ENCODE assay signal across 9 mouse cellular contexts in genomic region chr8:107560820-107561536, GRCm38 (mm10). TPM values are rescaled to one million over a fixed set of nuclear protein-coding genes. Genes with fewer than 3 reads are reported as not detected.
A peak's percentile ranks its signal among the peaks of the same experiment; 100 is the strongest.
DNase-seq lines count a peak whose midpoint lies in the region; ATAC-seq and TF ChIP-seq lines count a peak whose summit lies in the region.
"Had no signal": no experiment of that assay in that cellular context is flagged by ENCODE, and none has a peak within 500 bp of the region (broad histone marks: within the 10 kb centered on the region; RNA-seq: fewer than 3 reads in every experiment).

No protein-coding gene starts in this region.

- H3K4me1 ChIP-seq in kidney, embryonic 15.5 days, result peaks cover 48% of the 10 kb centered on the region
- H3K4me1 ChIP-seq in brown adipose tissue, adult 24 weeks (ENCODE audit: control insufficient read depth, insufficient read depth, insufficient read length, low read length), result peaks cover 4% of the 10 kb centered on the region; the same call in 1 of the 2 replicates
- no peaks in the 10 kb centered on the region for H3K4me1 ChIP-seq in intestine, postnatal 0 days (replicated peaks; ENCODE audit: control insufficient read depth, insufficient read depth, low read length)

- TF ChIP-seq CTCF in intestine, postnatal 0 days (IDR thresholded peaks at IDR 0.05; ENCODE audit: low read depth), result no peak

- 0 out of 2 replicates have a peak overlapping the region, but pooled peaks have one; percentile 5 for H3K4me3 ChIP-seq in kidney, embryonic 15.5 days (replicated peaks)
- H3K4me3 ChIP-seq in brown adipose tissue, adult 24 weeks (ENCODE audit: insufficient read depth, low read depth, low read length), result peak overlapping the region; percentile 36
- no peak overlapping the region for H3K4me3 ChIP-seq in intestine, postnatal 0 days (ENCODE audit: low read depth, low read length)
- H3K4me3 ChIP-seq: midbrain, embryonic 12.5 days had no signal

- peak overlapping the region; percentile 38 for H3K4me2 ChIP-seq in kidney, embryonic 15.5 days
- H3K4me2 ChIP-seq in intestine, postnatal 0 days (replicated peaks; ENCODE audit: low read depth), result peak overlapping the region; percentile 32
- H3K4me2 ChIP-seq: midbrain, embryonic 12.5 days had no signal

- no peak overlapping the region for H3K9ac ChIP-seq in kidney, embryonic 15.5 days
- no peak overlapping the region for H3K9ac ChIP-seq in intestine, postnatal 0 days (ENCODE audit: low read depth, low read length)
- H3K9ac ChIP-seq: midbrain, embryonic 12.5 days had no signal

- WGBS in kidney, embryonic 15.5 days, result 27% methylated on average over 16 of the region's 16 CpGs
- WGBS in intestine, postnatal 0 days, result 60% methylated on average over 16 of the region's 16 CpGs

- DNase-seq in kidney, postnatal 36 days, result no peak
- DNase-seq in mesoderm, embryonic 11.5 days (ENCODE audit: low read depth, low spot score), result peak; percentile 45
- DNase-seq in layer of hippocampus, adult 8-10 months (ENCODE audit: low spot score in 2 of 2), result no peak
- DNase-seq in cerebellum, postnatal 4 days (ENCODE audit: low spot score in 2 of 2), result no peak
- DNase-seq in right cerebral cortex, adult 18-20 months, result no peak

- no peaks in the 10 kb centered on the region for H3K9me3 ChIP-seq in kidney, embryonic 15.5 days (replicated peaks)
- no peaks in the 10 kb centered on the region for H3K9me3 ChIP-seq in intestine, postnatal 0 days (ENCODE audit: control insufficient read depth)
- H3K9me3 ChIP-seq: midbrain, embryonic 12.5 days had no signal

- ATAC-seq in kidney, embryonic 15.5 days (replicated peaks; ENCODE audit: low FRiP score), result no peak
- no peak for ATAC-seq in intestine, postnatal 0 days

- peaks cover 7% of the 10 kb centered on the region; the same call in 1 of the 2 replicates for H3K36me3 ChIP-seq in kidney, embryonic 15.5 days
- H3K36me3 ChIP-seq in intestine, postnatal 0 days (ENCODE audit: control insufficient read depth, insufficient read depth), result peaks cover 15% of the 10 kb centered on the region

- H3K27me3 ChIP-seq in kidney, embryonic 15.5 days, result no peaks in the 10 kb centered on the region
- no peaks in the 10 kb centered on the region for H3K27me3 ChIP-seq in intestine, postnatal 0 days (replicated peaks; ENCODE audit: control insufficient read depth, insufficient read depth, low read length)
- H3K27me3 ChIP-seq: midbrain, embryonic 12.5 days had no signal

- H3K27ac ChIP-seq in kidney, embryonic 15.5 days, result 0 out of 2 replicates have a peak overlapping the region, but pooled peaks have one; percentile 22
- H3K27ac ChIP-seq in brown adipose tissue, adult 24 weeks (replicated peaks; ENCODE audit: low read depth, low read length), result no peak overlapping the region
- no peak overlapping the region for H3K27ac ChIP-seq in intestine, postnatal 0 days (ENCODE audit: low read depth, low read length)
- H3K27ac ChIP-seq: midbrain, embryonic 12.5 days had no signal

RNA-seq across cellular contexts. Expression of gene Psmd7, which starts 27.3 kb away (rescaled TPM):
- polyA plus RNA-seq in kidney, embryonic 15.5 days (2015; fragmentation: Nextera tagmentation; extraction: Ambion mirVana), result 249 and 256 TPM in 2 replicates
- polyA plus RNA-seq in brown adipose tissue, adult 24 weeks (2012; ENCODE audit: insufficient read depth, insufficient read length, missing spikeins), result 82.8 and 91.3 TPM in 2 replicates
- 118 and 119 TPM in 2 replicates for polyA plus RNA-seq in intestine, postnatal 0 days (2015; fragmentation: Nextera tagmentation; extraction: Ambion mirVana)
- total RNA-seq in layer of hippocampus, adult 8-10 months (2022), result 100 to 1,000 TPM; 104 to 118 (median 109) TPM
